Mouse (Mus musculus): Measurements from ENCODE around the gene Cd163.

Cd163 gene

GRCm38 (mm10) chr6:124373584-124374206 lies 69.2 kb downstream of the Cd163 start:
- no peak for DNase-seq

DNA sequence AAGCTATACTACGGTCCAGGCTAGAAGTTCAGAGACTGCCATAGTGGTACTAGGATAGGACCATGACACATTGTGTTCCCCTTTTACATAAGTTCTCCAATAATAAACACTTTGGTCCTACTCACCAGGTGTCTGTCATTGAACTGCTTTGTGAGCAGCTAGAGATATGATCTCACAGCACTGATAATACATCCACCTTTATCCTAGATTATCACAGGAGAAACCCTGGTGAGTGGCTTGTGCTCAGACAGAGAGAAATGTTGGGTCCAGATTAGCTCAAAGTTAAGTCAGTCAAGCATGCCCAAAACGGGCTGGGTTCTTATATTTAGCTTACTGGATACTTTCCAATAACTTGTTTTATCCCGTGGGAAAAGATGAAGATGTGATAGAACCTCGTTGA lies 70.2 kb downstream of the Cd163 start:
- DNase-seq = no peak

- no peak for DNase-seq
Observed at GRCm38 (mm10) chr6:124375435-124375884, 71.0 kb downstream of the Cd163 start.

DNA sequence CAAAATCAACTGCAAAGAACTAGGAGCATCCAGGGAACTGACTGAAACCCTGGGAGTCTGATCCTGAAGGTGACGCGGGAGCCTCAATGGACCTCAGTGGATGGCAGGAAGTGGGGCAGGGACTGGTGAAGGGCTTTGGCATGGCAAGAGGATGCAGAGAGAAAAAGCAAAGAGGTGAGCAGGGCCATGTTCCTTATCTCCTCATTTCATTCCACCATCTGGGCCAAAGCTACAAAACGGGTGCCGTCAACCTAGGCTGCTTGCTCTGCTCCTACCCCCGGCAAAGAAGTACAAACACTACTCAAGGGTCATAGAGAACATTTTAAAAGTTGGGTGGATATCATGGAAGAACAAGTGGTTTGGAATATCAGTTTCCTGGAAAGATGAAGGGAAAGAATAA lies 71.9 kb downstream of the Cd163 start:
- no peak for DNase-seq

DNA sequence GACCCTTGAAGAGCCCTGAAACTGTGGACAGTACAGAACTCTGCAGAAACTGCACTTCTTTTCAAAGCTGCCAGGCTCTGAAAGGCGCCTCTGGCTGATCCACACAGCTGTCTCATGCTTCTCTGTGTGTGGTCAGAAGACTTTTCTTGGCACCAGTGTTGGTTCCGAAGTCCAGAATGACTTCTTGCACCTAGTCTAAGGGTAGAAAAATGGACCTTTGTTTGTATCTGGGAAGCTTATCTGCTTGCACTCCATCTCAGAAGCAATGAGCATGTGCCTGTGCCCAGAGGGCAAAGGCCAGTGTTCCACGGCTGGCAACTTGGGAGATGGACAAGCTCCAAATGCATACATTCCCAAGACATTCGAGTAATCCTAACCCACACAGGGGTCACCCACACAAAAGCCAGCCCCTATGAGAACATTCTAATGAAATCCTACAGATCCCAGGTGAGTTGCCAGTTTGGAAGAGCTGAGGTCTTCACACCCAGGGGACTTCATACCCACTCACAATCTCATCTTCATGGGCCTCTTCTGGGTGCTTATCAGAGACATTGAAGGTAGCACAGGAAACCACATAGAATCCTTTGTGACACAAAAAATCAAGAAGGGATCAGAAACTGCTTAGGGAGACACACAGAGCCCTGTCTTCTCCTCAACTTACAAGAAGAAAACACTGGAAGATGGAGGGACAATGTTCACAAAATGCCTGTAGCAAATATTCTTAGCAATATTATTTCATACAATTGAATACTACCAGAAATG lies 73.2 kb downstream of the Cd163 start:
- DNase-seq = no peak

DNA sequence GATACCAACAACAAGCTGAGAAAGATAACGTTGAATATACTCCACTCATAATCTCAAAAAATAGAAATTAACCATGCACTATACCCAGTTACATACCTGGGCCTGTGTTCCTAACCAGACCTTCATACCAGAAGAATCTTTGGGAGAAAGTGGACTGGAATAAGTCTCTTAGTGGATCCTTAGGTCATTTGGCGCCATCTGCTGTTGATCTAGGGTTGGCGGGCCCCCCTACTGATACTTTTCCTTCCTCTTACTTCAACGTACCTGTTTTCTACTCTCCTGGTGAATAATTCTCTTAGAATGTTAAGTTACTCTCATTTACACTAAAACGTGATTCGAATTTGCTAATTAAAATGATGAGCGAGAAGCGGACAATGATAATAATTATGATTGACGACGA lies 74.9 kb downstream of the Cd163 start:
- no peak for DNase-seq

All from layer of hippocampus, adult 9-11 months (tissue).